Mouse (Mus musculus): ENCODE measurements at regions not wholly inside any gene's neighbourhood (a gene's known extent, or its start where the extent isn't known, plus 50 kb on each side); places are given as distances from the start of the nearest gene placed in this dataset.

GRCm38 (mm10) chr4:131206181-131206885 is 262.1 kb downstream of the Matn1 start:
- ATAC-seq (ENCODE audit: low read depth) (no peak), DNase-seq (ENCODE audit: low spot score) (no peak)
- WGBS, result 78% methylated on average over 8 of the region's 8 CpGs
- Histone ChIP-seq H3K27ac (replicated peaks; ENCODE audit: low read depth, low read length) (no peak overlapping the region), H3K4me2 (ENCODE audit: low read depth, low read length) (no peak overlapping the region), H3K9ac (ENCODE audit: low read depth, low read length) (no peak overlapping the region), H3K9me3 (ENCODE audit: control insufficient read depth, low read length) (peaks cover 11% of the 10 kb centered on the region; the same call in 1 of the 2 replicates), H3K36me3 (ENCODE audit: control insufficient read depth, insufficient read depth, low read length) (no peaks in the 10 kb centered on the region), H3K27me3 (replicated peaks; ENCODE audit: control insufficient read depth, insufficient read depth, low read length) (no peaks in the 10 kb centered on the region), H3K4me1 (ENCODE audit: control insufficient read depth, insufficient read depth, low read length) (no peaks in the 10 kb centered on the region), H3K4me3 (ENCODE audit: low read depth, low read length) (no peak overlapping the region)

DNA sequence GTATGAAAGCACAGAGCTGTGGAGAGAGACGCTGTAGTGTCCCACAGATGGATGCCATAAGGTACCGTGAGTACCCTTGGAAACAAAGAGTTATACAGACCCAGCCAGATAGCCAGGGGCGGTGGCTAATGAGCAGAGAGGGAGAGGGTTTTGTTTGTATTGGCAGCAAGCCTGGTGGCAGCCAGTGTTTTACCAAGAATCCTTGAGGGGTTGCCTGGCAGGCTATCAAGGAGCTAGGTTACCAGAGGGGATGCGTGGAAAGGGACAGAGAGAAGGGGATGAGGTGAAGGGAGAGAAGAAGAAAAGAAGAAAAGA is 262.7 kb downstream of the Matn1 start:
- H3K36me3 ChIP-seq (ENCODE audit: control insufficient read depth, insufficient read depth, low read length), result no peaks in the 10 kb centered on the region
- no peaks in the 10 kb centered on the region for H3K27me3 ChIP-seq (replicated peaks; ENCODE audit: control insufficient read depth, insufficient read depth, low read length)
- H3K4me3 ChIP-seq (ENCODE audit: low read depth, low read length), result no peak overlapping the region
- H3K27ac ChIP-seq (replicated peaks; ENCODE audit: low read depth, low read length), result no peak overlapping the region
- no peaks in the 10 kb centered on the region for H3K4me1 ChIP-seq (ENCODE audit: control insufficient read depth, insufficient read depth, low read length)
- 38% methylated on average over 4 of the region's 4 CpGs for WGBS
- no peak overlapping the region for H3K9ac ChIP-seq (ENCODE audit: low read depth, low read length)
- H3K4me2 ChIP-seq (ENCODE audit: low read depth, low read length), result no peak overlapping the region
- 0 out of 2 replicates have a peak, but pooled peaks have one; percentile 56 for ATAC-seq (ENCODE audit: low read depth)
- DNase-seq (ENCODE audit: low spot score), result peak; percentile 65
- peaks cover 11% of the 10 kb centered on the region; the same call in 1 of the 2 replicates for H3K9me3 ChIP-seq (ENCODE audit: control insufficient read depth, low read length)

GRCm38 (mm10) chr4:131207249-131207648 is 263.1 kb downstream of the Matn1 start:
- 58% methylated on average over 2 of the region's 2 CpGs for WGBS
- no peaks in the 10 kb centered on the region for H3K4me1 ChIP-seq (ENCODE audit: control insufficient read depth, insufficient read depth, low read length)
- no peak overlapping the region for H3K4me3 ChIP-seq (ENCODE audit: low read depth, low read length)
- H3K4me2 ChIP-seq (ENCODE audit: low read depth, low read length), result no peak overlapping the region
- H3K27ac ChIP-seq (replicated peaks; ENCODE audit: low read depth, low read length), result no peak overlapping the region
- H3K9ac ChIP-seq (ENCODE audit: low read depth, low read length), result no peak overlapping the region
- no peaks in the 10 kb centered on the region for H3K36me3 ChIP-seq (ENCODE audit: control insufficient read depth, insufficient read depth, low read length)
- no peaks in the 10 kb centered on the region for H3K27me3 ChIP-seq (replicated peaks; ENCODE audit: control insufficient read depth, insufficient read depth, low read length)
- H3K9me3 ChIP-seq (ENCODE audit: control insufficient read depth, low read length), result peaks cover 11% of the 10 kb centered on the region; the same call in 1 of the 2 replicates
- DNase-seq (ENCODE audit: low spot score), result no peak
- ATAC-seq (ENCODE audit: low read depth), result no peak

DNA sequence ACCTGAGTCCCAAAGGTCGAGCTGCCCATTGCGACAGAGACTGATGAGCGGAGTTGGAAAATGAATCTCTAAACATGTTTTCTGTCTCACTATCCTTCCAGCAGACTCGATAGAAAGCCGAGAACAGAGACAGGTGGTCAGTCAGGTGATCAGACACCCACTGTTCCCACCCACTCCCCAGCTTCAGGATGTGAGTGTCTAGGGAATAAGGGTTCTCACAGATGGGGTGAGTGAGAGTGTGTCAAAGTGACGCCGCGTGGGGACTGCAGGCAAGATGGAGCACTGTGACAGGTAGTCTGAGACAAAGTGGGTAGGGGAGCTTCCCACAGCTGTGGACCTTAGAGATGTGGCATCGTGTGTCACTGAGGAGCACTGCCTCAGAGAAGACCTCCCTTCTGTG is 264.0 kb downstream of the Matn1 start:
- Histone ChIP-seq H3K4me3 (ENCODE audit: low read depth, low read length) (no peak overlapping the region), H3K36me3 (ENCODE audit: control insufficient read depth, insufficient read depth, low read length) (no peaks in the 10 kb centered on the region)

GRCm38 (mm10) chr4:131208637-131209036 is 264.5 kb downstream of the Matn1 start:
- H3K4me2 ChIP-seq (ENCODE audit: low read depth, low read length), result no peak overlapping the region
- no peaks in the 10 kb centered on the region for H3K36me3 ChIP-seq (ENCODE audit: control insufficient read depth, insufficient read depth, low read length)
- no peaks in the 10 kb centered on the region for H3K27me3 ChIP-seq (replicated peaks; ENCODE audit: control insufficient read depth, insufficient read depth, low read length)
- H3K4me1 ChIP-seq (ENCODE audit: control insufficient read depth, insufficient read depth, low read length), result no peaks in the 10 kb centered on the region
- H3K4me3 ChIP-seq (ENCODE audit: low read depth, low read length), result no peak overlapping the region
- WGBS, result 84% methylated on average over 6 of the region's 6 CpGs
- no peak overlapping the region for H3K9ac ChIP-seq (ENCODE audit: low read depth, low read length)
- no peak overlapping the region for H3K27ac ChIP-seq (replicated peaks; ENCODE audit: low read depth, low read length)
- DNase-seq (ENCODE audit: low spot score) (no peak), ATAC-seq (ENCODE audit: low read depth) (no peak)
- peaks cover 11% of the 10 kb centered on the region; the same call in 1 of the 2 replicates for H3K9me3 ChIP-seq (ENCODE audit: control insufficient read depth, low read length)

More for the DNA sequence above, 264.0 kb downstream of the Matn1 start:
- Histone ChIP-seq H3K27me3 (replicated peaks; ENCODE audit: control insufficient read depth, insufficient read depth, low read length) (no peaks in the 10 kb centered on the region), H3K4me2 (ENCODE audit: low read depth, low read length) (no peak overlapping the region), H3K27ac (replicated peaks; ENCODE audit: low read depth, low read length) (no peak overlapping the region), H3K9ac (ENCODE audit: low read depth, low read length) (no peak overlapping the region), H3K4me1 (ENCODE audit: control insufficient read depth, insufficient read depth, low read length) (no peaks in the 10 kb centered on the region), H3K9me3 (ENCODE audit: control insufficient read depth, low read length) (peaks cover 11% of the 10 kb centered on the region; the same call in 1 of the 2 replicates)
- WGBS, result 67% methylated on average over 9 of the region's 9 CpGs
- ATAC-seq (ENCODE audit: low read depth), result no peak
- no peak for DNase-seq (ENCODE audit: low spot score)

- Histone ChIP-seq H3K4me2 (ENCODE audit: low read depth, low read length) (no peak overlapping the region), H3K9me3 (ENCODE audit: control insufficient read depth, low read length) (peaks cover 6% of the 10 kb centered on the region; the same call in 1 of the 2 replicates), H3K4me3 (ENCODE audit: low read depth, low read length) (no peak overlapping the region), H3K27me3 (replicated peaks; ENCODE audit: control insufficient read depth, insufficient read depth, low read length) (no peaks in the 10 kb centered on the region), H3K4me1 (ENCODE audit: control insufficient read depth, insufficient read depth, low read length) (0 out of 2 replicates have a peak, but pooled peaks cover 3% of the 10 kb centered on the region), H3K27ac (replicated peaks; ENCODE audit: low read depth, low read length) (no peak overlapping the region), H3K9ac (ENCODE audit: low read depth, low read length) (no peak overlapping the region), H3K36me3 (ENCODE audit: control insufficient read depth, insufficient read depth, low read length) (no peaks in the 10 kb centered on the region)
- ATAC-seq (ENCODE audit: low read depth) (peak; percentile 30; the same call in 1 of the 2 replicates), DNase-seq (ENCODE audit: low spot score) (peak; percentile 57)
- 34% methylated on average over 4 of the region's 4 CpGs for WGBS
Measured at GRCm38 (mm10) chr4:131212711-131213110, 268.5 kb downstream of the Matn1 start.

DNA sequence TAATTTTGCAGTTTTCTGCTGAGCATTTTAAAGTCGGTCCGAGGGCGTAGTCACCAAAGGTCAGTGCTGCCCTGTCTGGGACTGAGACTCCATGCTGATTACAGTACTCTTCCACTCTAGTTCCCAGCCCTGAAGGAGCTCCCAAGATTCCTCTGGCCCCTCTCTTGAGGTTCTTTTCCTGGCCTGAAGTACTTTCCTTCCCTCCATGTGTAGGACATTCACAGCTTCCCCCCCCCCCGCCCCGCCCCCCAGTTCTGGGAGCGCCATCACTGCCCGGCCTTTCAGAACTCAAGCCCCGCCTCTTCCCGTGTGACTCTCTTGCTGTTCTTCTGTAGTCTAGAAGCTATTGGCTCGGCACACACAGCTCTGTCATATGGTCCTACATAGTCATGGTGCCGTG is 271.5 kb downstream of the Matn1 start:
- H3K9ac ChIP-seq (ENCODE audit: low read depth, low read length), result no peak overlapping the region
- H3K36me3 ChIP-seq (ENCODE audit: control insufficient read depth, insufficient read depth, low read length), result no peaks in the 10 kb centered on the region
- no peaks in the 10 kb centered on the region for H3K27me3 ChIP-seq (replicated peaks; ENCODE audit: control insufficient read depth, insufficient read depth, low read length)
- 64% methylated on average over 10 of the region's 11 CpGs for WGBS
- DNase-seq (ENCODE audit: low spot score) (no peak), ATAC-seq (ENCODE audit: low read depth) (no peak)
- H3K4me1 ChIP-seq (ENCODE audit: control insufficient read depth, insufficient read depth, low read length), result peaks cover 9% of the 10 kb centered on the region; the same call in 1 of the 2 replicates
- peaks cover 4% of the 10 kb centered on the region; the same call in 1 of the 2 replicates for H3K9me3 ChIP-seq (ENCODE audit: control insufficient read depth, low read length)
- H3K4me2 ChIP-seq (ENCODE audit: low read depth, low read length), result no peak overlapping the region
- no peak overlapping the region for H3K4me3 ChIP-seq (ENCODE audit: low read depth, low read length)
- no peak overlapping the region for H3K27ac ChIP-seq (replicated peaks; ENCODE audit: low read depth, low read length)

- no peak for DNase-seq (ENCODE audit: low spot score)
- H3K4me2 ChIP-seq (ENCODE audit: low read depth, low read length), result no peak overlapping the region
- H3K4me1 ChIP-seq (ENCODE audit: control insufficient read depth, insufficient read depth, low read length), result peaks cover 9% of the 10 kb centered on the region; the same call in 1 of the 2 replicates
Measured at GRCm38 (mm10) chr4:131216361-131216760, 272.2 kb downstream of the Matn1 start.

DNA sequence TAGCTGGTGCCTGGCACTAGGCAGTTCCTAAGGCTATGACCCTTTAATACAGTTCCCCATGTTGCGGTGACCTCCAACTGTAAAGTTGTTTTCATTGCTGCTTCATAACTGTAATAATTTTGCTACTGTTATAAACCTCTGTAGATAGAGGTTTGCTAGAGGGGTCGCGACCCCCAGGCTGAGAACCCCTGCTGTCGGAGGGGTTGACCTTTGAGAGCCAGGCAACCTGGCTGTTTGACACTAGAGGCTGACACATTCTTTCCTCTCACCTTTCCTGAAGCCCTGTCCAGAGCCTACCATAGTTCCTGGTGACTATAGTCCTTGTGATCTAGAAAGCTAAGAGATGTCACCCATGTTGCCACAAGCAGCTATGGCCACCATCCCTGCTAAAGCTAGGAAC is 272.9 kb downstream of the Matn1 start:
- no peaks in the 10 kb centered on the region for H3K9me3 ChIP-seq (ENCODE audit: control insufficient read depth, low read length)
- H3K27me3 ChIP-seq (replicated peaks; ENCODE audit: control insufficient read depth, insufficient read depth, low read length), result no peaks in the 10 kb centered on the region
- no peak for ATAC-seq (ENCODE audit: low read depth)
- H3K36me3 ChIP-seq (ENCODE audit: control insufficient read depth, insufficient read depth, low read length), result no peaks in the 10 kb centered on the region
- no peak overlapping the region for H3K4me2 ChIP-seq (ENCODE audit: low read depth, low read length)
- H3K4me3 ChIP-seq (ENCODE audit: low read depth, low read length), result no peak overlapping the region
- H3K27ac ChIP-seq (replicated peaks; ENCODE audit: low read depth, low read length), result no peak overlapping the region
- 81% methylated on average over 4 of the region's 4 CpGs for WGBS
- DNase-seq (ENCODE audit: low spot score), result no peak
- no peak overlapping the region for H3K9ac ChIP-seq (ENCODE audit: low read depth, low read length)
- H3K4me1 ChIP-seq (ENCODE audit: control insufficient read depth, insufficient read depth, low read length), result peaks cover 9% of the 10 kb centered on the region; the same call in 1 of the 2 replicates

More at GRCm38 (mm10) chr4:131216361-131216760, 272.2 kb downstream of the Matn1 start:
- Histone ChIP-seq H3K9ac (ENCODE audit: low read depth, low read length) (no peak overlapping the region), H3K4me3 (ENCODE audit: low read depth, low read length) (no peak overlapping the region), H3K27me3 (replicated peaks; ENCODE audit: control insufficient read depth, insufficient read depth, low read length) (no peaks in the 10 kb centered on the region), H3K27ac (replicated peaks; ENCODE audit: low read depth, low read length) (no peak overlapping the region), H3K9me3 (ENCODE audit: control insufficient read depth, low read length) (no peaks in the 10 kb centered on the region), H3K36me3 (ENCODE audit: control insufficient read depth, insufficient read depth, low read length) (no peaks in the 10 kb centered on the region)
- ATAC-seq (ENCODE audit: low read depth), result no peak
- 80% methylated on average over 3 of the region's 3 CpGs for WGBS

All from embryonic facial prominence, embryonic 14.5 days (tissue).